Mouse (Mus musculus) testis, adult 2 months (tissue): ENCODE results near the gene Vmn1r219.

Experiments
- CTCF ChIP-seq: fragments of 200-500 bp; IDR thresholded peaks from 2 replicates; pipeline ENCODE4 v1.5.1; 2012; ENCODE audit warnings: low read depth, mild to moderate bottlenecking, inconsistent platforms, low read length, moderate library complexity; ENCODE audit not compliant: control insufficient read depth, insufficient read depth, insufficient replicate concordance
- POLR2A ChIP-seq: fragments of 200-500 bp; IDR thresholded peaks from 2 replicates; pipeline ENCODE4 v1.6.1; 2012; ENCODE audit warnings: low read depth, mild to moderate bottlenecking, inconsistent platforms, low read length, moderate library complexity; ENCODE audit not compliant: control insufficient read depth

DNA sequence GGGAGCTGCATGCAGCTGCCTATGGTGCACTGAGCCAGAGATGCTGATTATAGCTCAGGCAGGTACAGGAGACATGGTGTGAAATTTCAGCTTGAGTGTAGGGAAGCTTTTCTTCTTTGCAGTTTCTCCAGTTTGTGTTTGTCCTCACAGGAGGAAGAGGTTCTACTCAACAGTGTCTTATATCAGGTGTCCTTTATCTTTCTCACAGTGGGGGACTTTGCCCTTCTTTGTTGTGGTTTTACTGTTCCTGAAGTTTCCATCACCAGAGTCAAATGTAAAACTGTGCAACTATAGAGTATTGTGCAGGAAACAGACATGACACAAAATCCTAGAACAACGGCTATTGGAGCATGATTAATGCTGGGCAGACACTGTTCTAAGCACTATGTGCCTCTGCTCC is 25.6 kb upstream of the Vmn1r219 start:
- no peak for TF ChIP-seq CTCF
- no peak for TF ChIP-seq POLR2A
